Mouse (Mus musculus) embryonic facial prominence, embryonic 14.5 days (tissue): ENCODE measurements around the gene Trabd2b. TPM values are rescaled to one million over a fixed set of nuclear protein-coding genes. Genes with fewer than 3 reads are reported as not detected.
A peak's percentile ranks its signal among the peaks of the same experiment; 100 is the strongest.

Source experiments
- ATAC-seq: fragments of 200-750 bp; cut with Nextera tagmentation; 2 replicates; pipeline ENCODE4 v1.8.0; 2017; ENCODE audit warnings: low read depth, moderate number of reproducible peaks, moderate TSS enrichment
- DNase-seq: peaks from one replicate; pipeline ENCODE4 v3.0.0-alpha.2; 2015; ENCODE audit warnings: low spot score
- H3K27ac ChIP-seq: fragments of 300-500 bp; sonication (generic); replicated peaks from 2 replicates; pipeline ENCODE4 v1.5.1; 2014; ENCODE audit warnings: low read depth, mild to moderate bottlenecking, low read length, moderate library complexity
- H3K27me3 ChIP-seq: fragments of 300-500 bp; sonication (generic); replicated peaks from 2 replicates; pipeline ENCODE4 v1.6.1; 2014; ENCODE audit warnings: low read length; ENCODE audit not compliant: control insufficient read depth, insufficient read depth
- H3K36me3 ChIP-seq: fragments of 300-500 bp; sonication (generic); 2 replicates; pipeline ENCODE4 v1.6.1; 2014; ENCODE audit warnings: low read length, mixed read lengths; ENCODE audit not compliant: control insufficient read depth, insufficient read depth
- H3K4me1 ChIP-seq: fragments of 300-500 bp; sonication (generic); 2 replicates; pipeline ENCODE4 v1.6.1; 2014; ENCODE audit warnings: antibody characterized with exemption, low read length; ENCODE audit not compliant: control insufficient read depth, insufficient read depth
- H3K4me2 ChIP-seq: fragments of 300-500 bp; sonication (generic); 2 replicates; pipeline ENCODE4 v1.6.1; 2014; ENCODE audit warnings: low read depth, mild to moderate bottlenecking, low read length, moderate library complexity, mixed read lengths
- H3K4me3 ChIP-seq: fragments of 300-500 bp; sonication (generic); 2 replicates; pipeline ENCODE4 v1.5.1; 2014; ENCODE audit warnings: low read depth, mild to moderate bottlenecking, low read length
- H3K9ac ChIP-seq: fragments of 300-500 bp; sonication (generic); 2 replicates; pipeline ENCODE4 v1.6.1; 2014; ENCODE audit warnings: low read depth, mild to moderate bottlenecking, low read length, moderate library complexity, mixed read lengths
- H3K9me3 ChIP-seq: fragments of 300-500 bp; sonication (generic); 2 replicates; pipeline ENCODE4 v1.6.1; 2016; ENCODE audit warnings: low read length; ENCODE audit not compliant: control insufficient read depth
- WGBS: fragments of 180-500 bp; shearing (Covaris S2); extraction: QIAGEN DNeasy Blood & Tissue Kit; methylation state at CpG from one replicate; pipeline ENCODE4 v1.1.7; 2014; 5-methylcytosine and 5-hydroxymethylcytosine counted together
- polyA plus RNA-seq: library from polyadenylated mRNA; unstranded; fragments of >200 nt; fragmentation: Nextera tagmentation; extraction: Ambion mirVana; gene quantifications from 2 replicates; pipeline ENCODE4 v1.2.1, GENCODE M21; 2014

The Trabd2b gene
- polyA plus RNA-seq, 1 experiment from 2014 or later, result 3.3 TPM

DNA sequence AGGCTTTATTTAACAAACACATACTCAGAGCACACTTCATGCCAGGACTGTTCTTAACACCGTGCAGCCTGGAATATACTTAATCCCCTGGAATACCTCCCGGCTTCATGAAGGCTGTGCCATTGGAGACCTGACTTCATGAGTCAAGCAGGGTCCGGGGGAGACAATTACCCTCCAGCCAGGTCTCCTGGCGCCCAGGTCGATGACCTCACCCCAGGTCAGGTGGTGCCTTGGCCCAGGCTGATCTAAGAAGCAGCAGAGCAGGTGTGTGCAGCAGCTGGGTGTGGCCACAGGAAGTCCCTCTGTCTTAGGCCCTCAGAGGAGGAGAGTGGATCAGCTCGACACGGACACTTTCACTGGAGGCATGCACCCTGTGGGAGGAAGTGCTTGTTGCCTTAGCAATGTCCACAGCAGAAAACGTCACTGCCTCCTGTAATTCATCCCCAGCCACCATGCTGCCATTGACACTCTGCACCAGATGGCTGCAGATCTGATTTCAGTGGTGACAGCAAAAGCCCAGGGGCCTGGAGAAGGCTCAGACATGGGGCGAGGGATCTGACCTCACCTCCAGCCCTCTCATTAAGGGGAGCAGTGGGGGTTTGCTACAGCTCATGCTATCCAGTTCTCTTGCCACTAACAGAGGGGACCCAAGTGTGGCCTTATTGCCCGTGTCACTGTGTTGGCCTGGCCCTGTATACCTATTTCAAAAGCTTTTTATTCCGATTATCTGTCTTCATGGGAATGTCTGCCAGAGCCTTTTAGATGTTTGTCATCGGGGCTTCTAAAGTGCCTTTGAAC lies 171.8 kb downstream of the Trabd2b start:
- H3K9me3 ChIP-seq, result no peaks in the 10 kb centered on the region
- no peaks in the 10 kb centered on the region for H3K36me3 ChIP-seq
- ATAC-seq, result peak; percentile 86
- H3K4me2 ChIP-seq, result no peak overlapping the region
- H3K4me1 ChIP-seq, result peaks cover 9% of the 10 kb centered on the region; the same call in 1 of the 2 replicates
- H3K27me3 ChIP-seq, result no peaks in the 10 kb centered on the region
- H3K9ac ChIP-seq, result no peak overlapping the region
- H3K4me3 ChIP-seq, result no peak overlapping the region
- no peak for DNase-seq
- WGBS, result 31% methylated on average over 12 of the region's 12 CpGs
- H3K27ac ChIP-seq, result no peak overlapping the region; the same call in 1 of the 2 replicates

DNA sequence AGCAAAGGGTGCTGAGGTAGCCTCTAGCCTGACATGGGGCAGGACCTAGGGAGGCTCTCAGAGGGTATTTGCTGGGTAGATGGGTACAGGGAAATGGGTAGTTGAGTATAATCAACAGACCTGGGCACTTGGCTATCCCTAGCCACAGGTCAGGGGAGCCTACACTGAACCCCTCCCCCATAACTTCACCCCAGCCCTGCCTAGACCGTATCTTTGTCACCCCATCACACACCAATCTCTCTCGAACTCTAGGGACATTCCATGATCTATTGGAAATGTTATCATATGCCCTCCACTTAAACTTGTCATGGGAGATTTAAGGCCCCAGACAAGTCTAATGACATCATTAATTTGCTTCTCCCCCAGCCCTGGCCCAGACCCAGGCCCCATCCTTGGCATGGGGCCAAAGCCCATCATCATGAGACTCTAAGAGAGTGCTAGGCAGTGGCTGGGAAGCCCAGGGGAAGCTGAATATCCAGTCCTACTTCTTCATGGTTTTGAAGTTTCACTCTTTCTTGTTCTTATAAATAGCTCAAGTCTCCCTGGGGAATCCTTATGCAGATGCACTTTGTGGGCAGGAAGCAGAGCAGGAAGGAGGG lies 177.1 kb downstream of the Trabd2b start:
- Histone ChIP-seq H3K4me1 (no peaks in the 10 kb centered on the region), H3K36me3 (no peaks in the 10 kb centered on the region; the same call in 1 of the 2 replicates), H3K9me3 (no peaks in the 10 kb centered on the region), H3K4me3 (no peak overlapping the region), H3K27ac (no peak overlapping the region), H3K4me2 (no peak overlapping the region), H3K27me3 (no peaks in the 10 kb centered on the region), H3K9ac (no peak overlapping the region)
- 69% methylated on average over 2 of the region's 2 CpGs for WGBS
- peak; percentile 46; the same call in 1 of the 2 replicates for ATAC-seq
- DNase-seq, result no peak

DNA sequence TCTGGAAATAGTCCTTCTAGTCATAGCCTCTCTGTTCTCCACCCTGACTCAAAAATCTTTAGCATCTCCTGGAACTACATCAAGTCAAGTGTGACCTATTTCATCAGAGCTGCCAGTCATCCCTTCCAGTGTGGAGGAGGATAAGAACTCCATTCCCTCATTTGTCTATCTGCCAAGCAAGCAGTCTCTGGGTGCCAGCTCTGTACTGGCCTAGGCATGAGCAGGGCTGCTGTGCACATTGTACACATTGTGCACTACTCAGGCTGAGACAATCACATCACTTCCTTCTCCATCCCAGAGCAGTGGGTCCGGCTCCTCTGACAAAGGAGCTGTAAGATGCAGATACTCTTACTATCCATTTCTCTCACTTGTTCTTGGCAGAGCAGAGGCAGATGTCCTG lies 178.2 kb downstream of the Trabd2b start:
- H3K36me3 ChIP-seq, result no peaks in the 10 kb centered on the region; the same call in 1 of the 2 replicates
- 73% methylated on average over 1 of the region's 1 CpGs for WGBS
- DNase-seq (no peak), ATAC-seq (no peak)
- no peaks in the 10 kb centered on the region for H3K9me3 ChIP-seq
- H3K27ac ChIP-seq, result no peak overlapping the region
- no peaks in the 10 kb centered on the region for H3K27me3 ChIP-seq
- no peak overlapping the region for H3K4me3 ChIP-seq
- H3K9ac ChIP-seq, result no peak overlapping the region
- no peak overlapping the region for H3K4me2 ChIP-seq
- H3K4me1 ChIP-seq, result no peaks in the 10 kb centered on the region

DNA sequence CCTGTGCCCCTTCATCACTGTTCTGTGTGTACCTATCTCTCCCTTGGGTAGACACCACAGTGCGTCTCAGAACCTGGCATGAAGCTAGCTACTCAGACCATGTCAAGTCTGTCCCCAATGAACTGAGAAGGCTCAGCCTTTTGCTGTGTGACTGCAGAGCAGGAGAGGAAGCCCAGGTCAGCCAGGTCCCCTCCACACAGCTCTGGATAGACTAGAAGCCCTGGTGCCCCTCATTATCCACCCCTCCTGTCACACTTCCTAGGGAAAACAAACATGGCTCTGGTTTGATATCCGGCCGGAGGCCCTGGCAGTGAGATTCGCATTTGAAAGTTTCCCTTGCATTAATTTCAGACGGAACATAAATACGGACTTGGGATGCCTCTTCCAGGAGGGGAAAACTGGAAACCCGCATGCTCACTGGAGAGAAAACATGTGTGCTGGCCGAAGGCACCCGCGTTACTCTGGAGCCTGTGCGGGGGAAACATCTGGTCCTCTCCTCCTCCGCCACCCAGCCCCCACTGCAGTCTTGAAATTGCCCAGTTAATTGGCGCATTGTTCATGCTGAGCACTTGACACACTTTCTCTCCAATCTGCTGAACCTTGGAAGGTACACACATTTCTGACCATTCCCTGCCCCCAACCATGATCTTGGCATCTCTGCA lies 187.2 kb downstream of the Trabd2b start:
- 30% methylated on average over 13 of the region's 13 CpGs for WGBS
- Histone ChIP-seq H3K4me2 (peak overlapping the region; percentile 10; the same call in 1 of the 2 replicates), H3K27me3 (no peaks in the 10 kb centered on the region), H3K9ac (no peak overlapping the region), H3K27ac (peak overlapping the region; percentile 53; the same call in 1 of the 2 replicates), H3K36me3 (no peaks in the 10 kb centered on the region), H3K9me3 (no peaks in the 10 kb centered on the region), H3K4me1 (peaks cover 17% of the 10 kb centered on the region), H3K4me3 (no peak overlapping the region)
- DNase-seq, result peak; percentile 64
- ATAC-seq, result peak; percentile 37

DNA sequence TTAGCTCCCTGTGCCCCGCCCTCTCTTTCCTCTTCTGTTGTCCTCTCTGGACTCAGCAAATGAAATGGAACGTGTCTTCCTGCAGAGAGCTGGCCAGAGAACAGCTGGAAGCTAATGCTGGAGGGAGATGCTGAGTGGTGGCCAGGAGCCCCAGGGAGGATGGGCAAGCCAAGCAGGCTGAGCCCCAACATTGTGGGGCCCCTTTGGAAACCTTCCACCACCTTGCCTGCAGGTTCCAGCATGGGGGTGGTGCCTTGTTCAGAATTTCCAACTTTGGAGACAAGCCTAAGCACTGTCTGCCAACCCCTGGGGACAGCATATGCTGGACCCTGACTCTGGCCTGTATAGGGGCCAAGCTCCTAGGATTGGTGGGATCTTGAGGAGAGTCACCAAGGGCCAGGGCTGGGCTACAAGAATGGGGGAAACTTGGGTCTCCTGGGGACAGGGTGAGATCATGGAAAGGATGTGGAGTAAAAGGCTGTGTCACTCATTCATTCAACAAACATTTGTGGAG lies 188.7 kb downstream of the Trabd2b start:
- no peaks in the 10 kb centered on the region for H3K9me3 ChIP-seq
- no peaks in the 10 kb centered on the region for H3K27me3 ChIP-seq
- no peak overlapping the region for H3K4me3 ChIP-seq
- H3K36me3 ChIP-seq, result no peaks in the 10 kb centered on the region
- peaks cover 17% of the 10 kb centered on the region for H3K4me1 ChIP-seq
- DNase-seq (peak; percentile 59), ATAC-seq (peak; percentile 56)
- no peak overlapping the region for H3K4me2 ChIP-seq
- 41% methylated on average over 2 of the region's 2 CpGs for WGBS
- no peak overlapping the region for H3K27ac ChIP-seq
- H3K9ac ChIP-seq, result no peak overlapping the region

DNA sequence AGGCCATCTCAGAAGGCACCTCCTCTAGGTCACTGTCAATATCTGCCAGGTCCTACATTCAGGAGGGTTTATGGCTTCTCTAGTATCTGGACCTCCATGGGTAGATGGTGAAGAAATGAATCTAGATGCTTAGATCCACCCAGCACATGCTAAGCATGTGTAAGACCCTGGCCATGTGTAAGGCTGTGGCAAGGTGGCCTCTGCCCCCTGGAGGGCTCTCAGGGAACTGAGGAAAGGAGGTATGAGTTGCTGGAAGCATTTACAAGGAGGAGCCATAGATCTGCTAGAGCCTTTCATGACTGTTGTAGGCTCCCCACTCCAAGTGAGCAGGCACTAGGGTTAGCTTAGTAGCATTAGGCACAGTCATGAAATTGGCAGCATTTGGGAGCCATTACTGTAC lies 192.6 kb downstream of the Trabd2b start:
- no peaks in the 10 kb centered on the region for H3K27me3 ChIP-seq
- H3K27ac ChIP-seq, result no peak overlapping the region
- DNase-seq (peak; percentile 20), ATAC-seq (no peak)
- H3K4me2 ChIP-seq, result no peak overlapping the region
- H3K4me1 ChIP-seq, result peaks cover 20% of the 10 kb centered on the region
- H3K9me3 ChIP-seq, result no peaks in the 10 kb centered on the region
- no peaks in the 10 kb centered on the region for H3K36me3 ChIP-seq
- H3K9ac ChIP-seq, result no peak overlapping the region
- no peak overlapping the region for H3K4me3 ChIP-seq

DNA sequence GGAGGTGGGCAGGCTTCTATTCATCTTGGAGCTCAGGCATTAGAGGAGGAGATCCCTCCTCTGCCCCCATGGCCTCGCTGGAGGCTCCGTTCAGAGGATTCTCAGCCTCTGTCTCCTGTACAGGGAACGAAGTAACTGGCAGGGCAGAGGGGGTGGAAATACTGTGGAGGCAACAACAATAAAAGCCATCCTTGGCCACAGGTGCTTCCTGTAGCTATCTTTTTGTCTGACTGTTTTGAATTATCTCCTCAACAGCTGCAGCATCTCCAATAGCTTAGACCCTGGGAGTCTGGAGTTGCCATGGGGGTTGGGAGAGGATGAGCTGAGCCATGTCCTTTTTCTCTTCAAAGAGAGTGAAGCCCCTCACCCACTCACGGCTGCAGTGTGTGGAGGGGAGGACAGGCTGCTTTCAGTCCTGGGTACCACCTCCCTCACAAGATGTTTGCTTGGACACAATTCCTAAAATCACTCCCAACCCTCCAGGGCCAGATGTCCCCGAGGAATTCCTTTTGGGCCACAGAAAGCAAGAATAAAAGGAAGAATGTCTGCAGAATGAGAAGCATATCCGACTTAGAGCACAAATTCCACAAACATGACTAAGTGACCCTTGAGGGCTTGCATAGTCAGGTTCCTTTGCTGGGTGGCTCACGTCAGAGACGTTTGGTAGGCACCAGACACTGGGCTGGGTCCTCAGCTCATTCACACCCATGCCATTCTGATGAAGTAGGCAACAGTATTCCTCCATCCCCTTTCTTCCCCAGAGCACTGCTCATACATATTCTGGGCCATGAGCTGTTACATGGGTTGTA lies 194.9 kb downstream of the Trabd2b start:
- H3K4me3 ChIP-seq, result no peak overlapping the region
- DNase-seq (peak; percentile 26), ATAC-seq (peak; percentile 34; the same call in 1 of the 2 replicates)
- no peaks in the 10 kb centered on the region for H3K36me3 ChIP-seq
- H3K9ac ChIP-seq, result no peak overlapping the region
- H3K9me3 ChIP-seq, result no peaks in the 10 kb centered on the region
- no peaks in the 10 kb centered on the region for H3K27me3 ChIP-seq
- no peak overlapping the region for H3K27ac ChIP-seq
- peaks cover 8% of the 10 kb centered on the region; the same call in 1 of the 2 replicates for H3K4me1 ChIP-seq
- no peak overlapping the region for H3K4me2 ChIP-seq
- WGBS, result 23% methylated on average over 8 of the region's 8 CpGs

DNA sequence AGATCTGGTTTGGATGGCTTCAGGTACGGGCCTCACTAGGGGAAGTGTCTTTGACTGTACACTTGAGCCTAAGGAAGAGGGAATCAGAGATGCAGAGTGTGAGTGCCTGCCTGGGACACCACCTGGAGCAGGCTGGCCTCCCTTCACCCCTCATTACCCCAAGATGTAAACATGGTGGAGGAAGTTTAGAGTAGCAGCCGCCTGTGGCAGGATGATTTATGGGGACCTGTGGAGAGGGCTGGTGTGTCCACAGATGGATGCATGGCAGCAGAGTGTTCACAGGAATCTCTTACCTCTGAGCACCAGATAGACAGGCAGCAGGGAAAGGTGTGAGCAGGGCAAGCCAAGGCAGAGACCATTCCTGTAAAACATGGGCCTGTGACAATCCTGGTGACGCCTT lies 199.1 kb downstream of the Trabd2b start:
- H3K9me3 ChIP-seq, result no peaks in the 10 kb centered on the region
- ATAC-seq (no peak), DNase-seq (no peak)
- H3K4me3 ChIP-seq, result no peak overlapping the region
- 69% methylated on average over 3 of the region's 3 CpGs for WGBS
- no peak overlapping the region for H3K4me2 ChIP-seq
- no peaks in the 10 kb centered on the region for H3K27me3 ChIP-seq
- no peak overlapping the region for H3K9ac ChIP-seq
- no peaks in the 10 kb centered on the region for H3K36me3 ChIP-seq
- no peak overlapping the region for H3K27ac ChIP-seq
- peaks cover 17% of the 10 kb centered on the region; the same call in 1 of the 2 replicates for H3K4me1 ChIP-seq
